Mouse (Mus musculus): Measurements from ENCODE around the gene Gm5751. TPM values are rescaled to one million over a fixed set of nuclear protein-coding genes. Genes with fewer than 3 reads are reported as not detected.

The Gm5751 gene
- total RNA-seq (2023), result not detected

DNA sequence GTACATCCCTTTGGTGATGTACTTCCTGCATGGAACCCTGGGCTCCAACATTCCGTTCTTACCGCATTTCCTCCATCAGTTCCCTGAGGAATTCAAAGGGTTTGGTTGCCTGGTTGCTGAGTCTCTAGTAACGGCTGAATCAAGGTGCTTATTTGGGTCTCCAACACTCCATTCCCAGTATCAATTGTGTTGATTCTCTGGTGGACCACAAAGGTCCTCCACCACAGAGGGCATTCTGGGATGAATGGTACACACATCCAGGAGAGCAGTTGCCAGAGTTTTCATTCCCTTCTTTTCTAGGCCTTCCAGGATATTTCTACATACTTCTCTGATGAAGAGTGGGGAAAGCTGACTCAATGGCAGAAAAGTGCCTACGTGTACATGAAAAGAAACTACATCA, at the start of gene Gm5751:
TSS of gene Gm5751 (plus strand) at position 301 of the 400 bp plus-strand sequence.

DNA sequence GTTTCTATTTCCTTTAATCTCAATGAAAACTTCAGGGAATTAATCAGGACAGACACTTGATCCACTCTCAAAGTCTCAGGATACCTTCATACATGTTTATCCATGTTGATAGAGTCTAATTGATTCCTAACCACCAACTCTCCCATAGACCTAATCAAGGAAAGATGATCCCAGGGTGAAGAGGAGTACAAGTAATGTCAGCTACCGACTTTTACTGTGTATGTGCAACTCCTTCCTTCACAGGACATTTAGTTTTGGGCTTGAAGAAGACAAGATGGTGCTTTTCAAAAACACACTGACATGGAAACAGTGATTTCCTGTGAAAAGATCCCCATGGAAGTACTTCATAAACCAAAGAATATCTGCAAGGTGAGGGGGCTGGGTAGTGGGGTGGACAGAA, 30.4 kb upstream of the Gm5751 start, which contains the start of gene Gm6592:
TSS of gene Gm6592 (plus strand) at position 301 of the 400 bp plus-strand sequence.

DNA sequence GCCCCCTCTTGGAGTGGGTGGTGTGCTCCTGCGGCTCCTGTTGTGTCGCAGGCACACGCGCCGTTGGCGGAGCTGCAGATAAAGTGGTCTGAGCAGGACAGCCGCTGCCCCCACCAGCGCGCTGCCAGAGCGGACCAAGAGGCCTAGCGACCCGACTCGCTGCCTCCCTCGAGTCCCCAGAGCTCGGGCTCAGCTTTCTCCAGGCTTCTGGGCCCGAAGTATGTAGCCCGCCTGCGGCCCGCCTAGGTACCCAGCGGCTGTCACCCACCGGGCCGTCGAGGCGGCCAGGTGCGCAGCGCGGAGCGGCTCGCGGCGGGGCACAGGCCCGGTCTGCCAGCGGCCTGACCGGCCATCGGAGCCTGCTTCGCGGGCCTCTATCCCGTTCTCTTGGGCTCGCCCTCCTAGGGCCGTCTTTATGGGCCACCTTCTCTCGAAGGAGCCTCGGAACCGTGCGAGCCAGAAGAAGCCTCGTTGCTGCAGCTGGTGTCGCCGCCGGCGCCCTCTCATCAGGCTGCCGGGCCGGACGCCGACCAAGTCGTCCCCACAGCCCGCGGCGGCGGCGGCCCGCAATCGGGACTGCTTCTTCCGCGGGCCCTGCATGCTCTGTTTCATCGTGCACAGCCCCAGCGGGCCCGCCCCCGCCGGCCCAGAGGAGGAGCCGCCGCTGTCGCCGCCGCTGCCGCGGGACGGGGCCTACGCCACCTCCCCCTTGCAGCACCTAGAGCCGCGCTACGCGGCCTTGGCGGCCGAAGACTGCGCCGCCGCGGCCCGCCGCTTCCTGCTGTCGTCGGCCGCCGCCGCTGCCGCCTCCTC, 18.5 kb downstream of the Gm5751 start, which contains the start of gene B630019K06Rik:
TSS of gene B630019K06Rik (plus strand) at position 40 of the 813 bp plus-strand sequence.

Other genes with a start within 250 kb of the Gm5751 start
- not detected for gene Ssxb8, start 183.4 kb upstream of the Gm5751 start, total RNA-seq (2023)
- not detected for gene Ssx9, start 125.8 kb upstream of the Gm5751 start, total RNA-seq (2023)
- gene Ssxb5, start 70.6 kb upstream of the Gm5751 start, total RNA-seq (2023), result not detected
- not detected for gene Gm6592, start 30.3 kb upstream of the Gm5751 start, total RNA-seq (2023)
- under 1 TPM; 0.42 to 0.55 TPM for gene B630019K06Rik, start 18.1 kb downstream of the Gm5751 start, total RNA-seq (2023)
- gene Fthl17b, start 88.7 kb downstream of the Gm5751 start, total RNA-seq (2023), result not detected
- not detected for gene Fthl17c, start 102.3 kb downstream of the Gm5751 start, total RNA-seq (2023)
- not detected for gene Fthl17d, start 112.5 kb downstream of the Gm5751 start, total RNA-seq (2023)
- gene Fthl17e, start 159.2 kb downstream of the Gm5751 start, total RNA-seq (2023), result not detected
- gene Fthl17f, start 188.8 kb downstream of the Gm5751 start, total RNA-seq (2023), result not detected
- gene 4930402K13Rik, start 230.3 kb downstream of the Gm5751 start, total RNA-seq (2023), result not detected